In the genomic region with DNA sequence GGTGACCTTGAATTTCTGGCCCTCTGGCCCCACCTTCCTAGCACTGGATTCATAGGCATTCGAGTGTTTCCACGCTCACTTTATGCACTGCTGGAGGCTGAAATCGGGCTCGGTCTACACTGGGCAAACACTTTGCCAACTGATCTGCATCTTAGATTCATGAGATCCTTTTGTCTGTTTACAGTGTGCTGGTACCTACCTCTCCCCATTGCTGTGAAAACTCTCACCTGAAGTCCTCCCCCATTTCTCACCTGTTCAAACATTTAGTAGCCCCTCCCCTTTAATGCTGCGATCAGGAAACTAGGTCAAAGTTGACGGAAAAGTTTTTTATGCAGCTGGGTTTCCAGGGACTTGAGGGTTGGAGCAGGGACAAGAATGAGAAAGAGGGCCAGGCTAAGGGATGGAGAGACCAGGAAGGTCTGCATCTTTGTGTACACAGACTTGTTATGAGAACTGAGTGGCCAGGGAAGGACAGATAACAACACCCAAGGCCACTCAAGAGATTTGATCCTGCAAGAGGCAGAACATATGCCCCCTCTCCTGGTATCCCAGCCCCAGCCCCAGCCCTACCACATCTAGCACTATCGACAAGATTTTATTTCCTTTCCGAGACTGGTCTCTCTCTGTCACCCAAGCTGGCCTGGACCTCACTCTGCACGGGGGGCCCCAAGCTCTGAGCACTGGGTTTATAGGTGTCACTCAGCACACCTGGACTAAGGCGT, we compare ENCODE assay signal across 9 mouse cellular contexts. TPM values are rescaled to one million over a fixed set of nuclear protein-coding genes. Genes with fewer than 3 reads are reported as not detected.
A peak's percentile ranks its signal among the peaks of the same experiment; 100 is the strongest.
DNase-seq lines count a peak whose midpoint lies in the region; ATAC-seq and TF ChIP-seq lines count a peak whose summit lies in the region.
"Had no signal": no experiment of that assay in that cellular context is flagged by ENCODE, and none has a peak within 500 bp of the region (broad histone marks: within the 10 kb centered on the region; RNA-seq: fewer than 3 reads in every experiment).

No protein-coding gene starts in this region.

- ATAC-seq in embryonic facial prominence, embryonic 14.5 days (ENCODE audit: low read depth): no peak
- no peak for ATAC-seq in CD4-positive, CD25-positive, alpha-beta regulatory T cell, adult 4 months

- H3K9ac ChIP-seq in heart, adult 2 months (ENCODE audit: low read depth, low read length): peak overlapping the region; percentile 44
- no peak overlapping the region for H3K9ac ChIP-seq in embryonic facial prominence, embryonic 14.5 days (ENCODE audit: low read depth, low read length)

- no peak for TF ChIP-seq EP300 in heart, adult 2 months (IDR thresholded peaks at IDR 0.05; ENCODE audit: insufficient read depth, low read depth, low read length)

- H3K27me3 ChIP-seq in heart, adult 2 months (ENCODE audit: control insufficient read depth, insufficient read depth, low read length): no peaks in the 10 kb centered on the region
- H3K27me3 ChIP-seq in embryonic facial prominence, embryonic 14.5 days (replicated peaks; ENCODE audit: control insufficient read depth, insufficient read depth, low read length): no peaks in the 10 kb centered on the region

- H3K4me3 ChIP-seq in heart, adult 2 months: peak overlapping the region; percentile 19; the same call in 1 of the 2 replicates
- no peak overlapping the region for H3K4me3 ChIP-seq in embryonic facial prominence, embryonic 14.5 days (ENCODE audit: low read depth, low read length)
- no peak overlapping the region for H3K4me3 ChIP-seq in macrophage (ENCODE audit: inconsistent target)

- no peak overlapping the region for H3K4me2 ChIP-seq in embryonic facial prominence, embryonic 14.5 days (ENCODE audit: low read depth, low read length)

- TF ChIP-seq POLR2A in heart, adult 2 months (IDR thresholded peaks at IDR 0.05; ENCODE audit: insufficient read depth, low read depth, low read length): no peak

- intact Hi-C loops in heart, adult 2 months (cut with DNase I): no loop called here
- intact Hi-C loops in heart, postnatal 25 days (cut with DNase I): no loop called here

- H3K4me1 ChIP-seq in heart, adult 2 months (ENCODE audit: control insufficient read depth, insufficient read depth, low read length): peaks cover 25% of the 10 kb centered on the region
- H3K4me1 ChIP-seq in embryonic facial prominence, embryonic 14.5 days (ENCODE audit: control insufficient read depth, insufficient read depth, low read length): peaks cover 28% of the 10 kb centered on the region

- no peaks in the 10 kb centered on the region for H3K9me3 ChIP-seq in embryonic facial prominence, embryonic 14.5 days (ENCODE audit: control insufficient read depth, low read length)
- H3K9me3 ChIP-seq: G1E had no signal

- H3K79me2 ChIP-seq in heart, adult 2 months (replicated peaks; ENCODE audit: control insufficient read depth, insufficient read depth, low read length): peaks cover 4% of the 10 kb centered on the region; the same call in 1 of the 2 replicates
- peaks cover 49% of the 10 kb centered on the region for H3K79me2 ChIP-seq in macrophage (ENCODE audit: inconsistent target)

- peaks cover 16% of the 10 kb centered on the region for H3K36me3 ChIP-seq in heart, adult 2 months (ENCODE audit: control insufficient read depth, insufficient read depth, low read length)
- peaks cover 22% of the 10 kb centered on the region for H3K36me3 ChIP-seq in embryonic facial prominence, embryonic 14.5 days (ENCODE audit: control insufficient read depth, insufficient read depth, low read length)
- H3K36me3 ChIP-seq in macrophage (ENCODE audit: inconsistent target): peaks cover 17% of the 10 kb centered on the region; the same call in 1 of the 2 replicates

- peak; percentile 57 to 63 for DNase-seq in heart, adult 2 months
- no peak for DNase-seq in heart, postnatal 25 days (ENCODE audit: low spot score)
- DNase-seq in embryonic facial prominence, embryonic 14.5 days (ENCODE audit: low spot score): no peak
- peak; percentile 65 for DNase-seq in kidney, postnatal 14 days
- no peak for DNase-seq in layer of hippocampus, adult 18-20 months (ENCODE audit: low spot score in 2 of 2)
- no peak for DNase-seq in layer of hippocampus, postnatal 25 days (ENCODE audit: extremely low spot score in 1 of 2, low spot score in 1 of 2)

- peak overlapping the region; percentile 96 for H3K27ac ChIP-seq in heart, adult 2 months
- H3K27ac ChIP-seq in embryonic facial prominence, embryonic 14.5 days (replicated peaks; ENCODE audit: low read depth, low read length): peak overlapping the region; percentile 33; the same call in 1 of the 2 replicates
- H3K27ac ChIP-seq in macrophage: peak overlapping the region; percentile 100

- whole genome bisulfite sequencing in heart, adult 2 months: 5% methylated on average over 10 of the region's 10 CpGs
- 48% methylated on average over 10 of the region's 10 CpGs for WGBS in embryonic facial prominence, embryonic 14.5 days
- 33% methylated on average over 10 of the region's 10 CpGs for WGBS in macrophage (ENCODE audit: missing documents)

- no peak for TF ChIP-seq CTCF in heart, adult 2 months (IDR thresholded peaks at IDR 0.05)

RNA-seq across cellular contexts. Expression of a gene that starts 6.3 kb away (rescaled TPM):
- 100 to 1,000 TPM; 276 to 338 TPM for total RNA-seq in heart, adult 2 months (2021)
- polyA plus RNA-seq in heart, adult 2 months (2012; rRNA removed): 515 and 744 TPM in 2 replicates
- total RNA-seq in heart, postnatal 25 days (2021): 100 to 1,000 TPM; 341 to 607 TPM
- 160 and 166 TPM in 2 replicates for polyA plus RNA-seq in embryonic facial prominence, embryonic 14.5 days (2014; fragmentation: Nextera tagmentation; extraction: Ambion mirVana)
- 100 to 1,000 TPM in 9 of 26 experiments, 10 to 100 TPM in 16, 1 to 10 TPM in 1; 8.8 to 741 (median 70.0) TPM for total RNA-seq in macrophage (2018; cell fraction: chromatin; rRNA removed)
- total RNA-seq in macrophage (2018; cell fraction: cytosol; rRNA removed): 100 to 1,000 TPM in 16 of 26 experiments, 10 to 100 TPM in 10; 12.9 to 504 (median 163) TPM
- 100 to 1,000 TPM in 11 of 26 experiments, 10 to 100 TPM in 15; 14.5 to 587 (median 82.2) TPM for total RNA-seq in macrophage (2018; cell fraction: nucleus; rRNA removed)
- polyA plus RNA-seq in macrophage (2018): 198 to 536 TPM (median 239 TPM) in 3 replicates
- 10 to 100 TPM; 28.1 to 34.8 TPM for total RNA-seq in layer of hippocampus, adult 18-20 months (2021)
- polyA plus RNA-seq in CD4-positive, CD25-positive, alpha-beta regulatory T cell, adult 4 months (2017; shearing (Covaris generic)): 100 to 1,000 TPM; 376 to 396 TPM
- 10 to 100 TPM; 20.7 to 25.0 TPM for total RNA-seq in layer of hippocampus, postnatal 25 days (2021)

RNA-seq across cellular contexts. Expression of a gene that starts 12.7 kb away (rescaled TPM):
- total RNA-seq in heart, adult 2 months (2021): 1 to 10 TPM; 1.8 to 2.8 TPM
- polyA plus RNA-seq in heart, adult 2 months (2012; rRNA removed): not detected in 2 replicates
- total RNA-seq in heart, postnatal 25 days (2021): 1 to 10 TPM; 1.1 to 2.1 TPM
- 0.55 TPM in 1 of 2 replicates, not detected in the other for polyA plus RNA-seq in embryonic facial prominence, embryonic 14.5 days (2014; fragmentation: Nextera tagmentation; extraction: Ambion mirVana)
- total RNA-seq in macrophage (2018; cell fraction: chromatin; rRNA removed): not detected
- total RNA-seq in macrophage (2018; cell fraction: cytosol; rRNA removed): under 1 TPM in 8 of 26 experiments, not detected in 18; 0.19 to 0.52 (median 0.36) TPM
- total RNA-seq in macrophage (2018; cell fraction: nucleus; rRNA removed): not detected
- polyA plus RNA-seq in macrophage (2018): not detected in 3 replicates
- total RNA-seq in layer of hippocampus, adult 18-20 months (2021): not detected
- 1 to 10 TPM; 1.5 to 2.0 TPM for polyA plus RNA-seq in CD4-positive, CD25-positive, alpha-beta regulatory T cell, adult 4 months (2017; shearing (Covaris generic))
- not detected for total RNA-seq in layer of hippocampus, postnatal 25 days (2021)
- total RNA-seq: G1E had no signal
- polyA plus RNA-seq: G1E had no signal

RNA-seq across cellular contexts. Expression of a gene that starts 29.9 kb away (rescaled TPM):
- total RNA-seq in heart, adult 2 months (2021): 10 to 100 TPM; 24.3 to 35.0 TPM
- polyA plus RNA-seq in heart, adult 2 months (2012; rRNA removed): 20.1 and 21.9 TPM in 2 replicates
- 10 to 100 TPM; 25.2 to 25.9 TPM for total RNA-seq in heart, postnatal 25 days (2021)
- 8.9 and 11.0 TPM in 2 replicates for polyA plus RNA-seq in embryonic facial prominence, embryonic 14.5 days (2014; fragmentation: Nextera tagmentation; extraction: Ambion mirVana)
- total RNA-seq in macrophage (2018; cell fraction: chromatin; rRNA removed): 100 to 1,000 TPM in 4 of 26 experiments, 10 to 100 TPM in 22; 12.2 to 172 (median 71.1) TPM
- 10 to 100 TPM; 19.2 to 53.8 (median 30.2) TPM for total RNA-seq in macrophage (2018; cell fraction: cytosol; rRNA removed)
- 10 to 100 TPM; 16.6 to 93.9 (median 44.1) TPM for total RNA-seq in macrophage (2018; cell fraction: nucleus; rRNA removed)
- 31.8 to 127 TPM (median 41.1 TPM) in 3 replicates for polyA plus RNA-seq in macrophage (2018)
- 10 to 100 TPM; 28.7 to 31.6 TPM for total RNA-seq in layer of hippocampus, adult 18-20 months (2021)
- 10 to 100 TPM; 40.6 to 51.4 TPM for polyA plus RNA-seq in CD4-positive, CD25-positive, alpha-beta regulatory T cell, adult 4 months (2017; shearing (Covaris generic))
- 10 to 100 TPM; 23.8 to 29.7 TPM for total RNA-seq in layer of hippocampus, postnatal 25 days (2021)

RNA-seq across cellular contexts. Expression of a gene that starts 32.4 kb away (rescaled TPM):
- total RNA-seq in heart, adult 2 months (2021): 1 to 10 TPM; 1.3 to 2.4 TPM
- 2.1 and 3.1 TPM in 2 replicates for polyA plus RNA-seq in heart, adult 2 months (2012; rRNA removed)
- total RNA-seq in heart, postnatal 25 days (2021): 1 to 10 TPM; 1.9 to 2.4 TPM
- polyA plus RNA-seq in embryonic facial prominence, embryonic 14.5 days (2014; fragmentation: Nextera tagmentation; extraction: Ambion mirVana): 2.7 and 3.0 TPM in 2 replicates
- total RNA-seq in macrophage (2018; cell fraction: chromatin; rRNA removed): under 1 TPM in 1 of 26 experiments, not detected in 25; 0.32 TPM
- under 1 TPM in 10 of 26 experiments, not detected in 16; 0.03 to 0.22 (median 0.09) TPM for total RNA-seq in macrophage (2018; cell fraction: cytosol; rRNA removed)
- total RNA-seq in macrophage (2018; cell fraction: nucleus; rRNA removed): under 1 TPM in 2 of 26 experiments, not detected in 24; 0.29 to 0.31 TPM
- polyA plus RNA-seq in macrophage (2018): 0.07 to 0.15 TPM in 2 of 3 replicates, not detected in the other
- total RNA-seq in layer of hippocampus, adult 18-20 months (2021): 10 to 100 TPM; 55.7 to 56.8 TPM
- not detected for polyA plus RNA-seq in CD4-positive, CD25-positive, alpha-beta regulatory T cell, adult 4 months (2017; shearing (Covaris generic))
- 10 to 100 TPM; 50.9 to 62.3 TPM for total RNA-seq in layer of hippocampus, postnatal 25 days (2021)

RNA-seq across cellular contexts. Expression of a gene that starts 36.9 kb away (rescaled TPM):
- 10 to 100 TPM; 24.7 to 25.3 TPM for total RNA-seq in heart, adult 2 months (2021)
- 25.2 and 39.9 TPM in 2 replicates for polyA plus RNA-seq in heart, adult 2 months (2012; rRNA removed)
- total RNA-seq in heart, postnatal 25 days (2021): 10 to 100 TPM; 25.4 to 27.2 TPM
- polyA plus RNA-seq in embryonic facial prominence, embryonic 14.5 days (2014; fragmentation: Nextera tagmentation; extraction: Ambion mirVana): 9.1 and 10.1 TPM in 2 replicates
- total RNA-seq in macrophage (2018; cell fraction: chromatin; rRNA removed): 10 to 100 TPM in 3 of 26 experiments, 1 to 10 TPM in 21, under 1 TPM in 2; 0.50 to 15.7 (median 3.9) TPM
- total RNA-seq in macrophage (2018; cell fraction: cytosol; rRNA removed): 10 to 100 TPM in 7 of 26 experiments, 1 to 10 TPM in 19; 4.2 to 11.2 (median 7.2) TPM
- 10 to 100 TPM in 2 of 26 experiments, 1 to 10 TPM in 24; 2.0 to 12.9 (median 4.6) TPM for total RNA-seq in macrophage (2018; cell fraction: nucleus; rRNA removed)
- polyA plus RNA-seq in macrophage (2018): 7.5 to 9.5 TPM (median 8.3 TPM) in 3 replicates
- 10 to 100 TPM; 30.9 to 33.0 TPM for total RNA-seq in layer of hippocampus, adult 18-20 months (2021)
- polyA plus RNA-seq in CD4-positive, CD25-positive, alpha-beta regulatory T cell, adult 4 months (2017; shearing (Covaris generic)): under 1 TPM; 0.41 to 0.77 TPM
- 10 to 100 TPM; 29.2 to 29.4 TPM for total RNA-seq in layer of hippocampus, postnatal 25 days (2021)

Comparison
In these comparisons a context has a peak if more than half of its experiments do, and no peak if none do; other contexts are left out.
1. DNase-seq: peak in heart, adult 2 months (2 of 2) and kidney, postnatal 14 days (single experiment); none in heart, postnatal 25 days (single experiment), embryonic facial prominence, embryonic 14.5 days (single experiment), layer of hippocampus, adult 18-20 months (0 of 2) and layer of hippocampus, postnatal 25 days (0 of 2).
2. H3K27ac ChIP-seq: peak in every context shown above with its lines; median percentile 100 in macrophage; 96 in heart, adult 2 months; 33 in embryonic facial prominence, embryonic 14.5 days.
3. RNA of a gene that starts 6.3 kb away (total RNA-seq): 341 to 607 TPM in heart, postnatal 25 days and 276 to 338 TPM in heart, adult 2 months; 28.1 to 34.8 TPM in layer of hippocampus, adult 18-20 months and 20.7 to 25.0 TPM in layer of hippocampus, postnatal 25 days; every median in the first group is over 4 times any median in the second.